Mouse (Mus musculus): Measurements from ENCODE around the gene Mpv17. TPM values are rescaled to one million over a fixed set of nuclear protein-coding genes. Genes with fewer than 3 reads are reported as not detected.
A peak's percentile ranks its signal among the peaks of the same experiment; 100 is the strongest.

Mpv17 gene
- total RNA-seq, 1 experiment: 45.7 TPM

GRCm38 (mm10) chr5:31110781-31111180 lies 43.3 kb downstream of the Mpv17 start:
- H3K27ac ChIP-seq (ENCODE audit: insufficient read depth, low read depth, low read length, poor library complexity, severe bottlenecking): no peak overlapping the region
- H3K4me1 ChIP-seq (ENCODE audit: control insufficient read depth in 2 of 2, insufficient read depth in 2 of 2, low read length in 2 of 2, poor library complexity in 1 of 2): no peaks in the 10 kb centered on the region
- no peaks in the 10 kb centered on the region for H3K9me3 ChIP-seq (ENCODE audit: control insufficient read depth, insufficient read depth, low read depth, low read length)
- no peak overlapping the region for H3K9ac ChIP-seq (ENCODE audit: insufficient read depth, low read depth, low read length, poor library complexity, severe bottlenecking)
- in situ Hi-C loops (cut with MboI; ENCODE audit: low sequenced_read_pairs in 2 of 2, unreplicated experiment in 2 of 2): no loop called here
- H3K4me3 ChIP-seq (ENCODE audit: insufficient read depth in 1 of 2, low read depth in 1 of 2, low read length in 2 of 2, poor library complexity in 1 of 2, severe bottlenecking in 1 of 2): no peak overlapping the region
- H3K36me3 ChIP-seq (ENCODE audit: control insufficient read depth, insufficient read depth, low read length, poor library complexity, severe bottlenecking): no peaks in the 10 kb centered on the region
- DNase-seq (ENCODE audit: low read depth, low spot score): no peak
- TF ChIP-seq MAFK (IDR thresholded peaks at IDR 0.05; ENCODE audit: insufficient read depth, low read depth, low read length) (0 out of 2 replicates have a peak, but pooled peaks have one; percentile 21), CHD2 (IDR thresholded peaks at IDR 0.05; ENCODE audit: low read depth, low read length) (no peak)

DNA sequence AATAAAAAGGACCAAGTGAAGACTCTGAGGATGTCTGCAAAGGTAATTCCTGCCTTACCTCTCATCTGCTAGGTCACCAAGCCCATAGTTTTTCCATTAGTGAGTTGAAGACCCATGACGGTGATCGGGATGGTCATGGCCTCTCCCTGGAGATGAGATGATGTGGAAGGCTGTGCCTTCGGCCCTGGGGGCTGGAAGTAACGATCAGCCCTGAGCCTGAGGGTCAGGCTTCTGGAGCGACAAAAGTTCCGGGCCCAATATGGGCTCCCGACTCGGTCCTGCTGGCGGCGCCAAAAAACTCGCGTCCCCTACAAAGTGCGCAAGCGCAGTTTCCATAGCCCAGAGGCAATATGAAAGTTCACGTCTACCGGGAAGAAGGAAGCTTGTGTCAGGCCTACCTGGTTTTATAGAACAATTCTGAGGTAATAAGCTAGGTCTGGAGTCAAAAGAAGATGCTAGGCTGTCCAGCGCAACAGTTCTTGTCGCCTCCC lies 46.0 kb downstream of the Mpv17 start, which contains the start of gene Slc30a3:
TSS of gene Slc30a3 (minus strand) at position 238 of the 491 bp plus-strand sequence.
- no peak within 1 kb of the TSS for H3K27ac ChIP-seq (ENCODE audit: insufficient read depth, low read depth, low read length, poor library complexity, severe bottlenecking)
- DNase-seq (ENCODE audit: low read depth, low spot score): no peak
- H3K9me3 ChIP-seq (ENCODE audit: control insufficient read depth, insufficient read depth, low read depth, low read length): no peaks in the 10 kb centered on the region
- no peak within 1 kb of the TSS for H3K9ac ChIP-seq (ENCODE audit: insufficient read depth, low read depth, low read length, poor library complexity, severe bottlenecking)
- H3K4me1 ChIP-seq (ENCODE audit: control insufficient read depth in 2 of 2, insufficient read depth in 2 of 2, low read length in 2 of 2, poor library complexity in 1 of 2): no peaks in the 10 kb centered on the region
- no peaks in the 10 kb centered on the region for H3K36me3 ChIP-seq (ENCODE audit: control insufficient read depth, insufficient read depth, low read length, poor library complexity, severe bottlenecking)
- TF ChIP-seq HCFC1 (IDR thresholded peaks at IDR 0.05; ENCODE audit: borderline replicate concordance, insufficient read depth, low read length): no peak
- in situ Hi-C loops (cut with MboI; ENCODE audit: low sequenced_read_pairs in 2 of 2, unreplicated experiment in 2 of 2): no loop called here
- 0 out of 4 replicates have a peak within 1 kb of the TSS, but pooled peaks of 1 of the 2 experiments have one; percentile 25 for H3K4me3 ChIP-seq (ENCODE audit: insufficient read depth in 1 of 2, low read depth in 1 of 2, low read length in 2 of 2, poor library complexity in 1 of 2, severe bottlenecking in 1 of 2)

GRCm38 (mm10) chr5:31105814-31106335 lies 48.2 kb downstream of the Mpv17 start, which contains the start of gene Dnajc5g:
Gene Dnajc5g, plus strand, starts transcription at chr5:31106285.
- Histone ChIP-seq H3K4me1 (ENCODE audit: control insufficient read depth in 2 of 2, insufficient read depth in 2 of 2, low read length in 2 of 2, poor library complexity in 1 of 2) (no peaks in the 10 kb centered on the region), H3K36me3 (ENCODE audit: control insufficient read depth, insufficient read depth, low read length, poor library complexity, severe bottlenecking) (no peaks in the 10 kb centered on the region), H3K9ac (ENCODE audit: insufficient read depth, low read depth, low read length, poor library complexity, severe bottlenecking) (no peak within 1 kb of the TSS), H3K9me3 (ENCODE audit: control insufficient read depth, insufficient read depth, low read depth, low read length) (no peaks in the 10 kb centered on the region), H3K27ac (ENCODE audit: insufficient read depth, low read depth, low read length, poor library complexity, severe bottlenecking) (no peak within 1 kb of the TSS), H3K4me3 (ENCODE audit: insufficient read depth in 1 of 2, low read depth in 1 of 2, low read length in 2 of 2, poor library complexity in 1 of 2, severe bottlenecking in 1 of 2) (no peak within 1 kb of the TSS)
- in situ Hi-C loops (cut with MboI; ENCODE audit: low sequenced_read_pairs in 2 of 2, unreplicated experiment in 2 of 2): no loop called here
- DNase-seq (ENCODE audit: low read depth, low spot score): no peak
- no peak for TF ChIP-seq CHD2 (IDR thresholded peaks at IDR 0.05; ENCODE audit: low read depth, low read length)
- no peak for TF ChIP-seq HCFC1 (IDR thresholded peaks at IDR 0.05; ENCODE audit: borderline replicate concordance, insufficient read depth, low read length)
- no peak for TF ChIP-seq ZNF384 (IDR thresholded peaks at IDR 0.05; ENCODE audit: low read depth, low read length)
- no peak for TF ChIP-seq ZC3H11A (IDR thresholded peaks at IDR 0.05; ENCODE audit: borderline replicate concordance, low read depth, low read length)
- no peak for TF ChIP-seq MAFK (IDR thresholded peaks at IDR 0.05; ENCODE audit: insufficient read depth, low read depth, low read length)

- Histone ChIP-seq H3K27ac (ENCODE audit: insufficient read depth, low read depth, low read length, poor library complexity, severe bottlenecking) (no peak overlapping the region), H3K9me3 (ENCODE audit: control insufficient read depth, insufficient read depth, low read depth, low read length) (no peaks in the 10 kb centered on the region), H3K4me3 (ENCODE audit: insufficient read depth in 1 of 2, low read depth in 1 of 2, low read length in 2 of 2, poor library complexity in 1 of 2, severe bottlenecking in 1 of 2) (peak overlapping the region; percentile 71 to 92; a peak in 1 of 4 replicates), H3K36me3 (ENCODE audit: control insufficient read depth, insufficient read depth, low read length, poor library complexity, severe bottlenecking) (no peaks in the 10 kb centered on the region), H3K9ac (ENCODE audit: insufficient read depth, low read depth, low read length, poor library complexity, severe bottlenecking) (no peak overlapping the region), H3K4me1 (ENCODE audit: control insufficient read depth in 2 of 2, insufficient read depth in 2 of 2, low read length in 2 of 2, poor library complexity in 1 of 2) (peaks cover 2 to 6% of the 10 kb centered on the region in 2 experiments; a peak in 2 of 4 replicates)
- in situ Hi-C loops (cut with MboI; ENCODE audit: low sequenced_read_pairs in 2 of 2, unreplicated experiment in 2 of 2): no loop called here
- DNase-seq (ENCODE audit: low read depth, low spot score): no peak
- no peak for TF ChIP-seq ZC3H11A (IDR thresholded peaks at IDR 0.05; ENCODE audit: borderline replicate concordance, low read depth, low read length)
- TF ChIP-seq HCFC1 (IDR thresholded peaks at IDR 0.05; ENCODE audit: borderline replicate concordance, insufficient read depth, low read length): no peak
- no peak for TF ChIP-seq MAFK (IDR thresholded peaks at IDR 0.05; ENCODE audit: insufficient read depth, low read depth, low read length)
- no peak for TF ChIP-seq ZNF384 (IDR thresholded peaks at IDR 0.05; ENCODE audit: low read depth, low read length)
- no peak for TF ChIP-seq CHD2 (IDR thresholded peaks at IDR 0.05; ENCODE audit: low read depth, low read length)
These were observed 58.2 kb downstream of the Mpv17 start for GRCm38 (mm10) chr5:31095711-31096480.
